Mouse (Mus musculus) heart, adult 18-20 months (tissue): ENCODE results near the gene Skint2. TPM values are rescaled to one million over a fixed set of nuclear protein-coding genes. Genes with fewer than 3 reads are reported as not detected.

Experiments
- DNase-seq, 2 experiments: peaks; one replicate each; pipeline ENCODE4 v3.0.0; 2021 to 2022; ENCODE audit warnings: mixed read lengths in 1 of 2
- long read RNA-seq, 2 experiments: library from polyadenylated mRNA; stranded (forward); transcript quantifications; one replicate each; pipeline ENCODE4 v2.0.0; 2021
- total RNA-seq, 2 experiments: library from RNA; stranded (reverse); gene quantifications; 2 replicates each; pipeline ENCODE4 v1.2.3; 2021

The Skint2 gene
- total RNA-seq, result not detected
- long read RNA-seq, experiment 1, result 0 reads
- long read RNA-seq, experiment 2, result 0 reads

DNA sequence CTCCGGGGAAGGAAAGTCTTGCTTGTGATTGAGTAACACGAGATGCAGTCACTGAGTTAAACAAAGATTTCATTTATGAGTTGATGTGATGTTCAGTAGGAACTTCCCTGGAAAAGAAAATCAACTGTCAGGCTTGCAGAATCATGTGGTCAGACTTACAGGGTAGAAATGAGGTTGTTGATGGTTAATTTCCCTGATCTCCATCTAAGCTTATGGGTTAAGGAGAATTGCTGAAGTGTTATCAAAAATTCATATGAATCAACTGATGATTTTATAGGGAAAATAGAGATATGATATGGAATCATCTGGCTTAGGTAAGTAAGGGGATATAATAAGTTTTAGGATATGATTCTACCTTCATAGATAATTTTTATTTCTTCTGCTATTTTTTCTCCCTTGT, at the start of gene Skint2:
Skint2 (plus strand) TSS at position 301 of the 400 bp plus-strand sequence.
- DNase-seq, result no peak

Other genes starting within 250 kb of the Skint2 start
- gene Skint9, start 123.2 kb upstream of the Skint2 start, total RNA-seq, result not detected
- gene Skint10, start 217.7 kb downstream of the Skint2 start, total RNA-seq, result not detected